Mouse (Mus musculus): Measurements from ENCODE around the gene Eml6.
"Not testable (repeated sequence)": the region's sequence is repeated elsewhere in the genome, so short reads cannot be mapped to it uniquely, and the experiment has no call there.

DNA sequence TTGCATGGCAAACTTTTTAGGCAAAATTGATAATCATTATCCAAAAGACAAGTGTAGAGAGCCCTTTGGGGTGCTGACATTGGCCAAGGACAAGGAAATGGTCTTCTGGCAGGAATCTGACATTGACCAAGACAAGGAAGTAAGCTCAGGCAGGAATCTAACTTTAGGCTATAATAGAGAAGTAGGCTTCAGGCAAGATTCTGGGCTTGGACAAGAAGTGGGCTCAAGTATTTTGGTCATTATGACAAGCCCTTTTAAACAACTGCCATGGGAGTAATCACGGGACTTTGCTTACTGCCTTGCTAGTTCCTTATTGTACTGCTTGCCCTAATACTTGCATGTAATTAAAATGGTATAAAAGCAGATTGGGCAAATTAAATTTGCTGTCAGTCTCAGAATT is 151.1 kb downstream of the Eml6 start:
- TF ChIP-seq CTCF, POLR2A (IDR thresholded peaks at IDR 0.05; ENCODE audit: insufficient read depth, low read depth, low read length): not testable (repeated sequence)
